8 mouse cellular contexts compared by ENCODE assay signal in genomic region chr19:46707296-46708151, GRCm38 (mm10). TPM values are rescaled to one million over a fixed set of nuclear protein-coding genes. Genes with fewer than 3 reads are reported as not detected.
A peak's percentile ranks its signal among the peaks of the same experiment; 100 is the strongest.
DNase-seq lines count a peak whose midpoint lies in the region; ATAC-seq lines count a peak whose summit lies in the region.

As3mt (plus strand) TSS chr19:46707458.

- peak within 1 kb of the TSS; percentile 18; the same call in 1 of the 2 replicates for H3K27ac ChIP-seq in hindbrain, embryonic 12.5 days

- peak within 1 kb of the TSS; percentile 66 for H3K4me2 ChIP-seq in hindbrain, embryonic 12.5 days (replicated peaks)

- H3K4me3 ChIP-seq in hindbrain, embryonic 12.5 days, result peak within 1 kb of the TSS; percentile 50

- no peaks in the 10 kb centered on the region for H3K36me3 ChIP-seq in hindbrain, embryonic 12.5 days

- peak; percentile 54 for DNase-seq in NIH3T3 (ENCODE audit: low read depth)
- DNase-seq in cerebellum, adult 8-10 months, result peak; percentile 67
- peak; percentile 54 to 55 for DNase-seq in frontal cortex, postnatal 10 days (ENCODE audit: low spot score in 2 of 2)
- DNase-seq in layer of hippocampus, postnatal 14 days (ENCODE audit: low spot score in 2 of 2), result peak in 1 of 2 experiments; percentile 25
- peak; percentile 76 for DNase-seq in lung, postnatal 14 days
- DNase-seq in ovary, postnatal 14 days (ENCODE audit: low spot score), result peak; percentile 56
- peak; percentile 77 for DNase-seq in urinary bladder, postnatal 14 days (ENCODE audit: low spot score)

- 15% methylated on average over 31 of the region's 31 CpGs for WGBS in hindbrain, embryonic 12.5 days

- H3K9ac ChIP-seq in hindbrain, embryonic 12.5 days, result peak within 1 kb of the TSS; percentile 62

- H3K4me1 ChIP-seq in hindbrain, embryonic 12.5 days, result peaks cover 14% of the 10 kb centered on the region

- no peaks in the 10 kb centered on the region for H3K9me3 ChIP-seq in hindbrain, embryonic 12.5 days (replicated peaks)

- peak; percentile 56; the same call in 1 of the 2 replicates for ATAC-seq in hindbrain, embryonic 12.5 days (ENCODE audit: low FRiP score)

- no peaks in the 10 kb centered on the region for H3K27me3 ChIP-seq in hindbrain, embryonic 12.5 days

RNA-seq across cellular contexts. Expression of gene As3mt, which starts in this region (rescaled TPM):
- 31.1 and 32.0 TPM in 2 replicates for polyA plus RNA-seq in hindbrain, embryonic 12.5 days (2016; fragmentation: Nextera tagmentation; extraction: Ambion mirVana)
- total RNA-seq in layer of hippocampus, postnatal 14 days (2021), result 10 to 100 TPM; 16.4 to 16.7 TPM
